Mouse (Mus musculus): ENCODE measurements around the gene Prkce.

DNA sequence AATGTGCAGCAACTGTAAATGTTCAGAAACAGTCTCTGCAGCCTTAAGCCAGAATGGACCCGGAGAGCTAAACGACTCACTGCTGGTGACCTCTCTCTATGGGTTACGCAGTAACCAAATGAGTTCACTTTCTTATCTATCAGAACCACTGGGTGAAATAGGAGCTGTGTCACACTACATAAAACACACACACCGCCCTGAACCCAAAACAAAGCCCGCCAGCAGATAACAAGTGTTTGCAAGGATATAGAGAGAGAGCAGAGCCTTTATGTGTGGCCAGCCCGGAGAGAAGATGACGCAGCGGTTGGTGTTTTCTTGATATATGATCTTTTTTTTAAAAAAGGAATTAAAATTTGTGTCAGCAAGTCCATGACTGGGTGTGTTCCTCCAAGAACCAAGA is 238.1 kb downstream of the Prkce start:
- TF ChIP-seq CTCF (IDR thresholded peaks at IDR 0.05; ENCODE audit: control insufficient read depth, insufficient read depth, low read length) (no peak), POLR2A (IDR thresholded peaks at IDR 0.05; ENCODE audit: borderline replicate concordance, control insufficient read depth, low read depth, low read length) (no peak)

Data from bone marrow, adult 2 months (tissue).